Mouse (Mus musculus): ENCODE results near the gene Adamts12.

DNA sequence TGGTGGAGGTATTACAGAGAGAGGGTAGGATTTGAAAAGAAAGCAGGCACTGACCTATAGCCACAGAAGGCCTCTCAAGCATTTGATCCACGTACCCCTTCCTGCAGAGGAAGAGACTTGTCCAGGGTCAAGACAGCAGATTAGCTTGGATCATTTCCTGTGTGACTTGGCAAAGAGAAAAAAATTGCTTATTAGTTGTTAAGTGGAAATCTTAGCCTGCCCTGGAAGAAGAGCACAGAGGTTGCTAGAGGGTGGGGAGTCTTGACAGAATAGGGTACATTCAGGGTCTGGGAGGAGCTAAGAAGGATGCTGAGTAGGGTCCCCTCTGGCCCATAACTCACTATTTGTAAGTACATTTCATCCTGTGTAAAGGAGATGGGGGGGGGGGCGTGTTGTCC lies 431 bp upstream of the Adamts12 start:
- TF ChIP-seq MAZ (IDR thresholded peaks at IDR 0.05; ENCODE audit: low read depth, low read length) (no peak), MAFK (IDR thresholded peaks at IDR 0.05; ENCODE audit: borderline replicate concordance, low read depth, low read length) (no peak), CTCF (IDR thresholded peaks at IDR 0.05 in 2 of 3, conservative IDR thresholded peaks at IDR 0.05 in 1 of 3; ENCODE audit: control insufficient read depth in 1 of 3, insufficient read depth in 1 of 3, low read depth in 2 of 3, low read length in 3 of 3, poor library complexity in 1 of 3, severe bottlenecking in 1 of 3) (no peak), MAX (IDR thresholded peaks at IDR 0.05; ENCODE audit: low read length) (no peak)

Data from MEL (cell line).